In the genomic region with DNA sequence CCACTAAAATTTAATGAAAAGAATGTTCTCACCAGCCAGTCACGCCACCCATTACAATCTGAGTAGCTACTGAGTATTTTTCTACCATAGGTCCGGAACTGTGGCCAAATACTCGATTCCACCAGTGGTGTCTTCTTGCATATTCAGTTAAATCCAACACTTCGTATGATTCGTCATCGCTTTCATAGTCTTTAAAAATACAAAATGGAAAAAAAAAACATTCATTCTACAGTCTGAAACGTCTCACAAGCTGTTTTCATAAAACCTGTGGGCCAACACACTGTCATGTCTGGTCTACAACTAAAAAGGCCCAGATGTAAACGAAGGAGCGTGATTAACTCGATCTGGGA, we compare ENCODE assay signal across 8 mouse cellular contexts. TPM values are rescaled to one million over a fixed set of nuclear protein-coding genes. Genes with fewer than 3 reads are reported as not detected.
DNase-seq lines count a peak whose midpoint lies in the region; ATAC-seq lines count a peak whose summit lies in the region.

No protein-coding gene starts in this region.

- no peaks in the 10 kb centered on the region for H3K36me3 ChIP-seq in embryonic facial prominence, embryonic 12.5 days
- no peaks in the 10 kb centered on the region for H3K36me3 ChIP-seq in intestine, embryonic 14.5 days (ENCODE audit: control insufficient read depth, insufficient read depth, low read length)
- no peaks in the 10 kb centered on the region for H3K36me3 ChIP-seq in neural tube, embryonic 13.5 days

- no peaks in the 10 kb centered on the region for H3K27me3 ChIP-seq in embryonic facial prominence, embryonic 12.5 days
- no peaks in the 10 kb centered on the region for H3K27me3 ChIP-seq in intestine, embryonic 14.5 days (replicated peaks; ENCODE audit: control insufficient read depth, insufficient read depth, low read length)
- no peaks in the 10 kb centered on the region for H3K27me3 ChIP-seq in neural tube, embryonic 13.5 days

- H3K9ac ChIP-seq in embryonic facial prominence, embryonic 12.5 days = peak overlapping the region; percentile 56
- peak overlapping the region; percentile 67 for H3K9ac ChIP-seq in intestine, embryonic 14.5 days (ENCODE audit: low read length)
- peak overlapping the region; percentile 71 for H3K9ac ChIP-seq in neural tube, embryonic 13.5 days

- H3K4me2 ChIP-seq in embryonic facial prominence, embryonic 12.5 days (replicated peaks) = peak overlapping the region; percentile 44
- H3K4me2 ChIP-seq in intestine, embryonic 14.5 days (ENCODE audit: low read length) = peak overlapping the region; percentile 45
- peak overlapping the region; percentile 55 for H3K4me2 ChIP-seq in neural tube, embryonic 13.5 days

- no peaks in the 10 kb centered on the region for H3K4me1 ChIP-seq in embryonic facial prominence, embryonic 12.5 days
- no peaks in the 10 kb centered on the region for H3K4me1 ChIP-seq in intestine, embryonic 14.5 days (replicated peaks; ENCODE audit: control insufficient read depth, insufficient read depth, low read length)
- H3K4me1 ChIP-seq in neural tube, embryonic 13.5 days (replicated peaks) = 0 out of 2 replicates have a peak, but pooled peaks cover 5% of the 10 kb centered on the region

- ATAC-seq in embryonic facial prominence, embryonic 12.5 days (ENCODE audit: insufficient number of reproducible peaks, insufficient read depth, low FRiP score, low TSS enrichment) = no peak
- no peak for ATAC-seq in intestine, embryonic 14.5 days (replicated peaks; ENCODE audit: low FRiP score, low TSS enrichment, low read depth)
- no peak for ATAC-seq in neural tube, embryonic 13.5 days (ENCODE audit: low read depth)

- DNase-seq in layer of hippocampus, adult 9-11 months = peak; percentile 12
- DNase-seq in layer of hippocampus, postnatal 14 days (ENCODE audit: low spot score in 2 of 2) = no peak
- DNase-seq in intestine, embryonic 14.5 days (ENCODE audit: low spot score) = no peak
- DNase-seq in cerebellum, adult 11 months = no peak
- DNase-seq in cerebellum, adult 9-10 months = no peak
- DNase-seq in right cerebral cortex, postnatal 4 days = no peak

- H3K4me3 ChIP-seq in embryonic facial prominence, embryonic 12.5 days = peak overlapping the region; percentile 42
- peak overlapping the region; percentile 43 for H3K4me3 ChIP-seq in intestine, embryonic 14.5 days (ENCODE audit: low read depth, low read length)
- peak overlapping the region; percentile 47 for H3K4me3 ChIP-seq in neural tube, embryonic 13.5 days

- 31% methylated on average over 10 of the region's 10 CpGs for WGBS in embryonic facial prominence, embryonic 12.5 days
- WGBS in intestine, embryonic 14.5 days = 30% methylated on average over 10 of the region's 10 CpGs
- WGBS in neural tube, embryonic 13.5 days = 20% methylated on average over 10 of the region's 10 CpGs

- H3K9me3 ChIP-seq in embryonic facial prominence, embryonic 12.5 days = no peaks in the 10 kb centered on the region
- no peaks in the 10 kb centered on the region for H3K9me3 ChIP-seq in intestine, embryonic 14.5 days (ENCODE audit: control insufficient read depth, low read length)
- H3K9me3 ChIP-seq in neural tube, embryonic 13.5 days = no peaks in the 10 kb centered on the region

- peak overlapping the region; percentile 77 for H3K27ac ChIP-seq in embryonic facial prominence, embryonic 12.5 days
- H3K27ac ChIP-seq in intestine, embryonic 14.5 days (ENCODE audit: low read depth) = peak overlapping the region; percentile 85
- H3K27ac ChIP-seq in neural tube, embryonic 13.5 days (replicated peaks) = peak overlapping the region; percentile 92

RNA-seq across cellular contexts. Expression of gene Fundc1, which starts 0.9 kb away (rescaled TPM):
- total RNA-seq in layer of hippocampus, postnatal 14 days (2021) = 10 to 100 TPM; 33.7 to 35.7 TPM
- polyA plus RNA-seq in embryonic facial prominence, embryonic 12.5 days (2016; fragmentation: Nextera tagmentation; extraction: Ambion mirVana) = 64.0 and 68.8 TPM in 2 replicates
- polyA plus RNA-seq in intestine, embryonic 14.5 days (2014; fragmentation: Nextera tagmentation; extraction: Ambion mirVana) = 55.8 TPM in 2 replicates
- polyA plus RNA-seq in neural tube, embryonic 13.5 days (2015; fragmentation: Nextera tagmentation; extraction: Ambion mirVana) = 66.2 and 69.5 TPM in 2 replicates
